Mouse (Mus musculus) liver, adult 2 months (tissue): Measurements from ENCODE around the gene Tagap.

Experiments
- CTCF ChIP-seq: fragments of 200-500 bp; IDR thresholded peaks from 2 replicates; pipeline ENCODE4 v1.5.1; 2011; ENCODE audit warnings: low read depth, low read length, control low read depth
- POLR2A ChIP-seq: fragments of 200-500 bp; IDR thresholded peaks from 2 replicates; pipeline ENCODE4 v1.6.1; 2011; ENCODE audit warnings: low read length, control low read depth; ENCODE audit not compliant: insufficient read depth; ENCODE audit errors: extremely low read depth

DNA sequence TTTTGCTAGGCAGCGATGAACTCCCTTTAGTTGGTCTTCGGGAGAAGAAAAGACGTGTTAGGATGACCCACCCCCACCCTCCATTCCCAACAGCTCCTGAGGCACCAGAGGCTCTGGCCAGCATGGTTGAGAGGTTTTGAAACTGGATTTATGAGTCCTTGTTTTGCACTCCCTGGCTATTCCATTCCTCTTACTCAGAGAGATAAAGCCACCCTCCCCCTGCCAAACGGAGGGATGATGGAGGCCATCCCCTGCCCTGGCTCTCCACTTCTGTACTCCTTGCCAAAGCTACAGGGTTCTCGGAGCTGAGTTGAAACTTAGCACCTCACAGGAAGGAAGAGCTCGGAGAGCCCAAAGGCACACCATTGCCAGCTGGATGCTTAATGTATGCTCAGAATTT lies 26.6 kb upstream of the Tagap start:
- TF ChIP-seq CTCF (no peak), POLR2A (no peak)
